Mouse (Mus musculus): Measurements from ENCODE around the gene Syt15.

DNA sequence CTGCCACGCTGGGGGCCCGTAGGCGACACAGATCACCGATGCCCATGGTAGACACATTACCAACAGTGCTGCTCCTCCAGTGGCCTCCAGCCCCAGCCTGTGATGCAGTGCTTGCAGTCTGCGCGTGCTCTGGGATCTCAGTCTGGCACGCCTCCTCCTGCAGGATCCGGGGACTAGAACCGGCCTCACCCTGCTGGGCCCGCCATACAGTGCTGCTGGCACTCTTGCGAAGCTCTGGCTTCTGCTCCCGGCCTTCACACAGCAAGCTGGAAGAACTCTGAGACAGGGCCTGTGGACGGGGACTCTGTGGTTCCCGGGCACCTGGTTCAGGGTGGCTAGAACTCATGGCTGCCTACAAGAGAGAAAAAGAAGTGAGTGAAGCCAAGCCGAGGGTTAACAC, 23.9 kb upstream of the Syt15 start:
- TF ChIP-seq CTCF (IDR thresholded peaks at IDR 0.05; ENCODE audit: low read depth) (no peak), EP300 (IDR thresholded peaks at IDR 0.05; ENCODE audit: low read depth) (no peak)
